Mouse (Mus musculus) midbrain, postnatal 0 days (tissue): ENCODE data around the gene Ralgapb. TPM values are rescaled to one million over a fixed set of nuclear protein-coding genes. Genes with fewer than 3 reads are reported as not detected.
"Not testable (repeated sequence)": the region's sequence is repeated elsewhere in the genome, so short reads cannot be mapped to it uniquely, and the experiment has no call there.

Experiments
- ATAC-seq: fragments of 200-750 bp; cut with Nextera tagmentation; 2 replicates; pipeline ENCODE4 v1.8.0; 2017; ENCODE audit warnings: moderate number of reproducible peaks, mild to moderate bottlenecking, moderate TSS enrichment, moderate library complexity; ENCODE audit not compliant: low FRiP score
- DNase-seq: peaks from one replicate; pipeline ENCODE4 v3.0.0-alpha.2; 2015; ENCODE audit warnings: low spot score
- H3K27ac ChIP-seq: fragments of 300-500 bp; sonication (generic); 2 replicates; pipeline ENCODE4 v1.5.1; 2014; ENCODE audit warnings: low read depth, mild to moderate bottlenecking, low read length, mixed read lengths
- H3K27me3 ChIP-seq: fragments of 300-500 bp; sonication (generic); 2 replicates; pipeline ENCODE4 v1.6.1; 2014; ENCODE audit warnings: low read length, control low read depth, mixed read lengths; ENCODE audit not compliant: insufficient read depth
- H3K36me3 ChIP-seq: fragments of 300-500 bp; sonication (generic); 2 replicates; pipeline ENCODE4 v1.6.1; 2014; ENCODE audit warnings: low read length, control low read depth, mixed read lengths; ENCODE audit not compliant: insufficient read depth
- H3K4me1 ChIP-seq: fragments of 300-500 bp; sonication (generic); 2 replicates; pipeline ENCODE4 v1.6.1; 2014; ENCODE audit warnings: mild to moderate bottlenecking, control low read depth, antibody characterized with exemption, low read length, mixed read lengths; ENCODE audit not compliant: insufficient read depth
- H3K4me2 ChIP-seq: fragments of 300-500 bp; sonication (generic); 2 replicates; pipeline ENCODE4 v1.6.1; 2014; ENCODE audit warnings: low read depth, mild to moderate bottlenecking, low read length, mixed read lengths; ENCODE audit not compliant: poor library complexity, severe bottlenecking
- H3K4me3 ChIP-seq: fragments of 300-500 bp; sonication (generic); 2 replicates; pipeline ENCODE4 v1.5.1; 2014; ENCODE audit warnings: low read depth, mild to moderate bottlenecking, low read length, moderate library complexity
- H3K9ac ChIP-seq: fragments of 300-500 bp; sonication (generic); replicated peaks from 2 replicates; pipeline ENCODE4 v1.6.1; 2014; ENCODE audit warnings: mild to moderate bottlenecking, low read length, moderate library complexity, mixed read lengths; ENCODE audit not compliant: poor library complexity, severe bottlenecking
- H3K9me3 ChIP-seq: fragments of 300-500 bp; sonication (generic); 2 replicates; pipeline ENCODE4 v1.6.1; 2016; ENCODE audit warnings: low read length, control low read depth
- CTCF ChIP-seq: IDR thresholded peaks from 2 replicates; pipeline ENCODE4 v1.5.1; 2016; ENCODE audit warnings: antibody characterized with exemption, mild to moderate bottlenecking
- WGBS: fragments of 180-500 bp; shearing (Covaris S2); extraction: QIAGEN DNeasy Blood & Tissue Kit; methylation state at CpG from one replicate; pipeline ENCODE4 v1.1.7; 2014; 5-methylcytosine and 5-hydroxymethylcytosine counted together
- polyA plus RNA-seq: library from polyadenylated mRNA; unstranded; fragments of >200 nt; fragmentation: Nextera tagmentation; extraction: Ambion mirVana; gene quantifications from 2 replicates; pipeline ENCODE4 v1.2.1, GENCODE M21; 2015
- total RNA-seq: library from RNA; depleted of rRNA; stranded (reverse); fragments of >200 nt; gene quantifications from 2 replicates; pipeline ENCODE4 v1.2.3, GENCODE M21; 2014

The Ralgapb gene
- total and polyA plus RNA-seq, 2 experiments from 2014 or later: 17.7 to 59.0 TPM

- Histone ChIP-seq H3K4me2 (no peak overlapping the region), H3K36me3 (peaks cover 16% of the 10 kb centered on the region), H3K4me1 (no peaks in the 10 kb centered on the region), H3K9ac (no peak overlapping the region), H3K9me3 (no peaks in the 10 kb centered on the region), H3K27me3 (no peaks in the 10 kb centered on the region), H3K27ac (no peak overlapping the region), H3K4me3 (no peak overlapping the region)
- no peak for DNase-seq
- TF ChIP-seq CTCF: no peak
- 45% methylated on average over 8 of the region's 8 CpGs for WGBS
- ATAC-seq: no peak
Measured at GRCm38 (mm10) chr2:158386072-158386471, 23.6 kb upstream of the Ralgapb start.

- DNase-seq: no peak
- Histone ChIP-seq H3K4me2 (no peak overlapping the region), H3K4me3 (no peak overlapping the region), H3K27ac (no peak overlapping the region), H3K9ac (no peak overlapping the region), H3K9me3 (no peaks in the 10 kb centered on the region), H3K36me3 (peaks cover 11% of the 10 kb centered on the region; the same call in 1 of the 2 replicates), H3K27me3 (no peaks in the 10 kb centered on the region), H3K4me1 (no peaks in the 10 kb centered on the region)
- no peak for TF ChIP-seq CTCF
- ATAC-seq: no peak
- 91% methylated on average over 7 of the region's 7 CpGs for WGBS
Measured at GRCm38 (mm10) chr2:158389421-158389820, 20.2 kb upstream of the Ralgapb start.

GRCm38 (mm10) chr2:158396369-158396768 is 13.3 kb upstream of the Ralgapb start:
- H3K27ac ChIP-seq: no peak overlapping the region
- H3K4me1 ChIP-seq: no peaks in the 10 kb centered on the region
- no peak for ATAC-seq
- no peak overlapping the region for H3K4me3 ChIP-seq
- no peak overlapping the region for H3K9ac ChIP-seq
- 88% methylated on average over 6 of the region's 6 CpGs for WGBS
- H3K4me2 ChIP-seq: no peak overlapping the region
- TF ChIP-seq CTCF: no peak
- no peak for DNase-seq
- no peaks in the 10 kb centered on the region for H3K27me3 ChIP-seq
- no peaks in the 10 kb centered on the region for H3K36me3 ChIP-seq
- H3K9me3 ChIP-seq: no peaks in the 10 kb centered on the region

- not testable (repeated sequence) for H3K4me2 ChIP-seq, H3K4me1 ChIP-seq, H3K9ac ChIP-seq, H3K27me3 ChIP-seq, ATAC-seq, DNase-seq, H3K9me3 ChIP-seq, H3K4me3 ChIP-seq, H3K36me3 ChIP-seq, H3K27ac ChIP-seq
- 69% methylated on average over 13 of the region's 13 CpGs for WGBS
Measured at GRCm38 (mm10) chr2:158397140-158397539, 12.5 kb upstream of the Ralgapb start.

GRCm38 (mm10) chr2:158402915-158403314 is 6.7 kb upstream of the Ralgapb start:
- Histone ChIP-seq H3K4me3 (no peak overlapping the region), H3K27me3 (no peaks in the 10 kb centered on the region), H3K9ac (no peak overlapping the region), H3K4me2 (no peak overlapping the region), H3K9me3 (no peaks in the 10 kb centered on the region), H3K36me3 (no peaks in the 10 kb centered on the region), H3K27ac (no peak overlapping the region), H3K4me1 (no peaks in the 10 kb centered on the region)
- ATAC-seq (no peak), DNase-seq (no peak)
- 87% methylated on average over 7 of the region's 7 CpGs for WGBS
- TF ChIP-seq CTCF: no peak

GRCm38 (mm10) chr2:158408997-158409594 is 552 bp upstream of the Ralgapb start:
- Histone ChIP-seq H3K36me3 (no peaks in the 10 kb centered on the region), H3K4me2 (peak overlapping the region; percentile 54), H3K27me3 (no peaks in the 10 kb centered on the region), H3K27ac (peak overlapping the region; percentile 71), H3K9ac (0 out of 2 replicates have a peak overlapping the region, but pooled peaks have one; percentile 33), H3K4me1 (peaks cover 12% of the 10 kb centered on the region; the same call in 1 of the 2 replicates), H3K4me3 (peak overlapping the region; percentile 94), H3K9me3 (no peaks in the 10 kb centered on the region)
- no peak for TF ChIP-seq CTCF
- DNase-seq (no peak), ATAC-seq (peak; percentile 3; the same call in 1 of the 2 replicates)
- 23% methylated on average over 14 of the region's 14 CpGs for WGBS
